Mouse (Mus musculus) C2C12 (cell line): Measurements from ENCODE around the gene Pde6h. TPM values are rescaled to one million over a fixed set of nuclear protein-coding genes. Genes with fewer than 3 reads are reported as not detected.

Source experiments
- H3K27me3 ChIP-seq: one replicate; pipeline ENCODE4 v1.6.1; 2011; ENCODE audit not compliant: control insufficient read depth, insufficient read depth, insufficient read length
- H3K36me3 ChIP-seq: one replicate; pipeline ENCODE4 v1.6.1; 2011; ENCODE audit not compliant: control insufficient read depth, insufficient read depth
- H3K4me3 ChIP-seq: one replicate; pipeline ENCODE4 v1.5.1; 2011; ENCODE audit warnings: mild to moderate bottlenecking, control low read depth; ENCODE audit not compliant: poor library complexity, insufficient read depth, severe bottlenecking
- H3K79me2 ChIP-seq: one replicate; pipeline ENCODE4 v1.6.1; 2011; ENCODE audit not compliant: control insufficient read depth, insufficient read depth
- H3K79me3 ChIP-seq: one replicate; pipeline ENCODE4 v1.6.1; 2011; ENCODE audit warnings: low read depth, control low read depth
- H3ac ChIP-seq: one replicate; pipeline ENCODE3; 2011; ENCODE audit warnings: low read depth; ENCODE audit not compliant: control insufficient read depth, insufficient read length
- CEBPB ChIP-seq: IDR thresholded peaks from one replicate; pipeline ENCODE4 v1.6.1; 2011; ENCODE audit warnings: low read depth, mild to moderate bottlenecking, control low read depth, moderate library complexity
- CTCF ChIP-seq: IDR thresholded peaks from one replicate; pipeline ENCODE4 v1.5.1; 2011; ENCODE audit not compliant: control insufficient read depth, insufficient read depth, insufficient read length
- FOSL1 ChIP-seq: IDR thresholded peaks from one replicate; pipeline ENCODE4 v1.8.0; 2011; ENCODE audit warnings: mild to moderate bottlenecking, low read length; ENCODE audit not compliant: poor library complexity, insufficient read depth, severe bottlenecking
- MAX ChIP-seq: IDR thresholded peaks from one replicate; pipeline ENCODE4 v1.6.1; 2011; ENCODE audit warnings: mild to moderate bottlenecking, control low read depth
- MYOD1 ChIP-seq: IDR thresholded peaks from one replicate; pipeline ENCODE4 v1.6.1; 2011; ENCODE audit warnings: low read depth; ENCODE audit not compliant: control insufficient read depth, insufficient read length
- MYOG ChIP-seq: IDR thresholded peaks from one replicate; pipeline ENCODE4 v1.6.1; 2011; ENCODE audit not compliant: control insufficient read depth, insufficient read length; ENCODE audit errors: extremely low read depth
- USF1 ChIP-seq: IDR thresholded peaks from one replicate; pipeline ENCODE4 v1.6.1; 2011; ENCODE audit warnings: low read depth, mild to moderate bottlenecking, control low read depth, moderate library complexity
- polyA plus RNA-seq: library from polyadenylated mRNA; unstranded; fragments of >200 nt; fragmentation: generic; extraction: Trizol; gene quantifications from one replicate; pipeline ENCODE4 v1.2.1, GENCODE M21; 2012; ENCODE audit warnings: missing spikeins

The Pde6h gene
- polyA plus RNA-seq, 1 experiment, result 0.26 TPM

GRCm38 (mm10) chr6:136922080-136922479, 1.6 kb upstream of the Pde6h start, which contains the start of gene Erp27:
Gene Erp27, minus strand, starts transcription at chr6:136922180.
- H3K4me3 ChIP-seq, result no peak within 1 kb of the TSS
- H3K79me3 ChIP-seq, result no peaks in the 10 kb centered on the region
- TF ChIP-seq USF1, result no peak
- no peak for TF ChIP-seq FOSL1
- no peak for TF ChIP-seq CTCF
- TF ChIP-seq MAX, result no peak
- no peak for TF ChIP-seq MYOG
- no peak for TF ChIP-seq CEBPB
- no peak for TF ChIP-seq MYOD1
- no peaks in the 10 kb centered on the region for H3K27me3 ChIP-seq
- no peak within 1 kb of the TSS for H3ac ChIP-seq
- H3K79me2 ChIP-seq, result no peaks in the 10 kb centered on the region
- H3K36me3 ChIP-seq, result no peaks in the 10 kb centered on the region

- Histone ChIP-seq H3K4me3 (no peak overlapping the region), H3K79me3 (no peaks in the 10 kb centered on the region), H3K27me3 (no peaks in the 10 kb centered on the region), H3K79me2 (no peaks in the 10 kb centered on the region), H3ac (no peak overlapping the region), H3K36me3 (no peaks in the 10 kb centered on the region)
- TF ChIP-seq FOSL1 (no peak), USF1 (no peak), MYOD1 (no peak), MAX (no peak), CTCF (no peak), CEBPB (no peak), MYOG (no peak)
Observed at GRCm38 (mm10) chr6:136922871-136923270, 761 bp upstream of the Pde6h start.

- no peak overlapping the region for H3K4me3 ChIP-seq
- H3K79me3 ChIP-seq, result no peaks in the 10 kb centered on the region
- H3K79me2 ChIP-seq, result no peaks in the 10 kb centered on the region
- H3ac ChIP-seq, result no peak overlapping the region
- no peaks in the 10 kb centered on the region for H3K27me3 ChIP-seq
- H3K36me3 ChIP-seq, result no peaks in the 10 kb centered on the region
- TF ChIP-seq MAX (no peak), MYOD1 (peak; percentile 80), CTCF (no peak)
Observed at GRCm38 (mm10) chr6:136925049-136925448, 1.4 kb downstream of the Pde6h start.

- Histone ChIP-seq H3ac (no peak overlapping the region), H3K36me3 (no peaks in the 10 kb centered on the region), H3K79me3 (no peaks in the 10 kb centered on the region), H3K4me3 (no peak overlapping the region), H3K27me3 (no peaks in the 10 kb centered on the region), H3K79me2 (no peaks in the 10 kb centered on the region)
- no peak for TF ChIP-seq MAX
- no peak for TF ChIP-seq CEBPB
- TF ChIP-seq MYOG, result no peak
Observed at GRCm38 (mm10) chr6:136927626-136928025, 4.0 kb downstream of the Pde6h start.

GRCm38 (mm10) chr6:136930677-136931076, 7.0 kb downstream of the Pde6h start:
- Histone ChIP-seq H3ac (no peak overlapping the region), H3K4me3 (no peak overlapping the region), H3K79me3 (no peaks in the 10 kb centered on the region), H3K79me2 (no peaks in the 10 kb centered on the region), H3K36me3 (no peaks in the 10 kb centered on the region), H3K27me3 (no peaks in the 10 kb centered on the region)
- no peak for TF ChIP-seq MYOG
- no peak for TF ChIP-seq CEBPB
- TF ChIP-seq FOSL1, result no peak
- TF ChIP-seq MAX, result no peak
- TF ChIP-seq USF1, result no peak
- no peak for TF ChIP-seq CTCF
- no peak for TF ChIP-seq MYOD1

- no peaks in the 10 kb centered on the region for H3K36me3 ChIP-seq
- H3K4me3 ChIP-seq, result no peak overlapping the region
- no peaks in the 10 kb centered on the region for H3K27me3 ChIP-seq
- H3ac ChIP-seq, result no peak overlapping the region
- H3K79me3 ChIP-seq, result no peaks in the 10 kb centered on the region
- no peaks in the 10 kb centered on the region for H3K79me2 ChIP-seq
- TF ChIP-seq USF1 (no peak), MAX (no peak), CTCF (no peak)
Observed at GRCm38 (mm10) chr6:136931246-136931645, 7.6 kb downstream of the Pde6h start.
